Mouse (Mus musculus): Measurements from ENCODE around the gene Ivns1abp. TPM values are rescaled to one million over a fixed set of nuclear protein-coding genes. Genes with fewer than 3 reads are reported as not detected.
A peak's percentile ranks its signal among the peaks of the same experiment; 100 is the strongest.
"Not testable (repeated sequence)": the region's sequence is repeated elsewhere in the genome, so short reads cannot be mapped to it uniquely, and the experiment has no call there.

Gene Ivns1abp
- polyA plus RNA-seq (2014; fragmentation: Nextera tagmentation; extraction: Ambion mirVana), result 221 and 236 TPM in 2 replicates

GRCm38 (mm10) chr1:151344283-151345108, at the start of gene Ivns1abp:
Gene Ivns1abp, plus strand, starts transcription at chr1:151344477.
- peak within 1 kb of the TSS; percentile 83 for H3K4me2 ChIP-seq (ENCODE audit: low read depth, low read length)
- peak within 1 kb of the TSS; percentile 95 for H3K27ac ChIP-seq (replicated peaks; ENCODE audit: low read depth, low read length)
- peaks cover 3% of the 10 kb centered on the region; the same call in 1 of the 2 replicates for H3K36me3 ChIP-seq (ENCODE audit: control insufficient read depth, insufficient read depth, low read length)
- peak within 1 kb of the TSS; percentile 96 for H3K9ac ChIP-seq (ENCODE audit: low read depth, low read length)
- no peaks in the 10 kb centered on the region for H3K27me3 ChIP-seq (replicated peaks; ENCODE audit: control insufficient read depth, insufficient read depth, low read length)
- DNase-seq (ENCODE audit: low spot score) (peak; percentile 98), ATAC-seq (ENCODE audit: low read depth) (peak; percentile 95)
- peaks cover 29% of the 10 kb centered on the region for H3K4me1 ChIP-seq (ENCODE audit: control insufficient read depth, insufficient read depth, low read length)
- H3K4me3 ChIP-seq (ENCODE audit: low read depth, low read length), result peak within 1 kb of the TSS; percentile 96
- H3K9me3 ChIP-seq (ENCODE audit: control insufficient read depth, low read length), result no peaks in the 10 kb centered on the region
- WGBS, result under 1% methylated on average over 43 of the region's 104 CpGs

DNA sequence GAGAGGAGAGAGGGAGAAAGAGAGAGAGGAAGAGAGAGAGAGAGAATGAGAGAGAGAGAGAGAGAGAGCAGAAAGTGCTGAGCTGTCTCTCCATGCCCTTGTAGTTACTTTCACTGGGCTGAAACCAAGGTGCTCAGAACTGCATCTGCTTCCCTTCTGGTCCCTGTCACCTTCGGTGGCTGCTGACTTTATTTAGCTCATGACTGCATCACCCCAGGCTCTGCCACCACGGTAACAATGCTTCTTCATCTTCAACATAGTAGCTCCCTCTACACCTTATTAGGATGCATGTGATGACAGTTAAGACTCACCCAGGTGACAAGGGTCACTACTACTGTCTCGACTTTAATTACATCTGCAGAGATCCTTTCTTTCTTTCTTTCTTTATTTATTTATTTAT, 48.8 kb upstream of the Ivns1abp start:
- no peaks in the 10 kb centered on the region for H3K4me1 ChIP-seq (ENCODE audit: control insufficient read depth, insufficient read depth, low read length)
- no peak for ATAC-seq (ENCODE audit: low read depth)
- H3K9me3 ChIP-seq (ENCODE audit: control insufficient read depth, low read length), result no peaks in the 10 kb centered on the region
- H3K27me3 ChIP-seq (replicated peaks; ENCODE audit: control insufficient read depth, insufficient read depth, low read length), result no peaks in the 10 kb centered on the region
- H3K4me2 ChIP-seq (ENCODE audit: low read depth, low read length), result no peak overlapping the region
- H3K9ac ChIP-seq (ENCODE audit: low read depth, low read length), result no peak overlapping the region
- DNase-seq (ENCODE audit: low spot score), result no peak
- no peaks in the 10 kb centered on the region for H3K36me3 ChIP-seq (ENCODE audit: control insufficient read depth, insufficient read depth, low read length)
- no peak overlapping the region for H3K4me3 ChIP-seq (ENCODE audit: low read depth, low read length)
- 61% methylated on average over 3 of the region's 3 CpGs for WGBS
- H3K27ac ChIP-seq (replicated peaks; ENCODE audit: low read depth, low read length), result no peak overlapping the region

DNA sequence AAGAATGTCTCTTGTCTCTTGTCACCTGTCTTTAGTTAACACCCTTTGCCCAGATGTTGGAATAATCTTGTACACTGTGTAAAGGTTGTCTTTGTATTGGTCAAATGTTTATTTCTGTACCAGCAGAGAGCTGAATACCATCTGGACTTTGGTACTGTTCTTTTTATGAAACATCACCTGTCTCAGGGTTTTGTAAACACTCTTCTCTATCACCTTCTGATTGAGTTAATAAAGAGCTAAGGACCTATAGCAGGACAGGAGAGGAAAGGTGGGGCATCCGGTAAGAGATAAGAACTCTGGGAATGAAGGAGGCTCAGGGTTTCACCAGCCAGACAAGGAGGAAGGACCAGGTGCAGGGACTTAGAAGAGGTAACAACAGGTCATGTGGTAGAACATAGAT, 47.7 kb upstream of the Ivns1abp start:
- ATAC-seq (ENCODE audit: low read depth) (no peak), DNase-seq (ENCODE audit: low spot score) (no peak)
- 77% methylated on average over 1 of the region's 1 CpGs for WGBS
- Histone ChIP-seq H3K36me3 (ENCODE audit: control insufficient read depth, insufficient read depth, low read length) (no peaks in the 10 kb centered on the region), H3K9ac (ENCODE audit: low read depth, low read length) (no peak overlapping the region), H3K27me3 (replicated peaks; ENCODE audit: control insufficient read depth, insufficient read depth, low read length) (no peaks in the 10 kb centered on the region), H3K27ac (replicated peaks; ENCODE audit: low read depth, low read length) (no peak overlapping the region), H3K4me1 (ENCODE audit: control insufficient read depth, insufficient read depth, low read length) (no peaks in the 10 kb centered on the region), H3K4me3 (ENCODE audit: low read depth, low read length) (no peak overlapping the region), H3K4me2 (ENCODE audit: low read depth, low read length) (no peak overlapping the region), H3K9me3 (ENCODE audit: control insufficient read depth, low read length) (no peaks in the 10 kb centered on the region)

DNA sequence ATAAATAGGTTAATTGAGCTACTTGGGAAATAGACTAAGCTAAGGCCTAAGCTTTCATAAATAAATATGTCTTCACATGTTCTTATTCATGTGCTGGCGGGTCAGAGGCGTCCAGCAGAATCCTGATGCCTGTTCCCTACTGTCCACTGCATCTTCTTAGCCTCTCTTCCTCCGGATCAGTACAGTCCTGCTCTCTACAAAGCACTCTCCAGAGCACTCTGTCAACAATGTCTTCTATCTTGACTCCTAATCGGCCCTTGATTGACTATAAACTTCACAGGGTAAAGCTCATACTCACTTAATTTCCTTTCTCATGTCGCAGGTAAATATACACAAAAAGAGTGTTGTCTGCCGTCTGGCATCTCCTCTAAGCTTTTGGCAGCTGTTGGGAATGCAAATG, 47.3 kb upstream of the Ivns1abp start:
- H3K4me1 ChIP-seq (ENCODE audit: control insufficient read depth, insufficient read depth, low read length), result no peaks in the 10 kb centered on the region
- H3K4me2 ChIP-seq (ENCODE audit: low read depth, low read length), result no peak overlapping the region
- no peaks in the 10 kb centered on the region for H3K27me3 ChIP-seq (replicated peaks; ENCODE audit: control insufficient read depth, insufficient read depth, low read length)
- no peak overlapping the region for H3K4me3 ChIP-seq (ENCODE audit: low read depth, low read length)
- H3K36me3 ChIP-seq (ENCODE audit: control insufficient read depth, insufficient read depth, low read length), result no peaks in the 10 kb centered on the region
- no peaks in the 10 kb centered on the region for H3K9me3 ChIP-seq (ENCODE audit: control insufficient read depth, low read length)
- WGBS, result 84% methylated on average over 6 of the region's 6 CpGs
- no peak overlapping the region for H3K9ac ChIP-seq (ENCODE audit: low read depth, low read length)
- no peak overlapping the region for H3K27ac ChIP-seq (replicated peaks; ENCODE audit: low read depth, low read length)
- ATAC-seq (ENCODE audit: low read depth) (no peak), DNase-seq (ENCODE audit: low spot score) (no peak)

GRCm38 (mm10) chr1:151297596-151297995, 46.7 kb upstream of the Ivns1abp start:
- Histone ChIP-seq H3K4me3 (ENCODE audit: low read depth, low read length) (no peak overlapping the region), H3K27ac (replicated peaks; ENCODE audit: low read depth, low read length) (no peak overlapping the region), H3K9ac (ENCODE audit: low read depth, low read length) (no peak overlapping the region), H3K27me3 (replicated peaks; ENCODE audit: control insufficient read depth, insufficient read depth, low read length) (no peaks in the 10 kb centered on the region), H3K4me1 (ENCODE audit: control insufficient read depth, insufficient read depth, low read length) (no peaks in the 10 kb centered on the region), H3K36me3 (ENCODE audit: control insufficient read depth, insufficient read depth, low read length) (no peaks in the 10 kb centered on the region), H3K9me3 (ENCODE audit: control insufficient read depth, low read length) (no peaks in the 10 kb centered on the region), H3K4me2 (ENCODE audit: low read depth, low read length) (no peak overlapping the region)
- ATAC-seq (ENCODE audit: low read depth) (no peak), DNase-seq (ENCODE audit: low spot score) (no peak)
- WGBS, result 77% methylated on average over 2 of the region's 2 CpGs

- Histone ChIP-seq H3K27ac (replicated peaks; ENCODE audit: low read depth, low read length) (no peak overlapping the region), H3K4me2 (ENCODE audit: low read depth, low read length) (no peak overlapping the region), H3K9me3 (ENCODE audit: control insufficient read depth, low read length) (no peaks in the 10 kb centered on the region), H3K4me1 (ENCODE audit: control insufficient read depth, insufficient read depth, low read length) (no peaks in the 10 kb centered on the region), H3K9ac (ENCODE audit: low read depth, low read length) (no peak overlapping the region), H3K27me3 (replicated peaks; ENCODE audit: control insufficient read depth, insufficient read depth, low read length) (no peaks in the 10 kb centered on the region), H3K4me3 (ENCODE audit: low read depth, low read length) (no peak overlapping the region), H3K36me3 (ENCODE audit: control insufficient read depth, insufficient read depth, low read length) (no peaks in the 10 kb centered on the region)
- ATAC-seq (ENCODE audit: low read depth), result no peak
- 65% methylated on average over 6 of the region's 6 CpGs for WGBS
- no peak for DNase-seq (ENCODE audit: low spot score)
These were observed 42.8 kb upstream of the Ivns1abp start for GRCm38 (mm10) chr1:151301456-151301855.

DNA sequence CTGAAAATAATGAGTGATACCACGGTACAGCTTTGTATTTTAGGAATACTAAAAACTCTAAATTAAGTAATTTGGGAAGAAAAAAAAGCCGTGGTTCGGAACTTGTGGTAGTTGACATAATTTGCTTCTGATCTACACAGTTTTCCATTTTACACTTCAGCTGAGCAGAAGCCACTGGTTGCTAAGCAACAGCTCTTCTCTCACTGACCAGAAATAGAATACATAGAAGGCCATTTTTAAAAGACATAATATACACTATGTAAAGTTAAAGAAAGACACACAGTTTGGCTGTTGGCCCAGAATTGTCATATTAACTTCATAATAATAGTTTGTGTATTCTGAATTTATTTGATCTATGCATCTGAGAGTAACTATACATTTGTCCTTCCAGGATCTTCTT, 42.4 kb upstream of the Ivns1abp start:
- no peaks in the 10 kb centered on the region for H3K36me3 ChIP-seq (ENCODE audit: control insufficient read depth, insufficient read depth, low read length)
- no peaks in the 10 kb centered on the region for H3K27me3 ChIP-seq (replicated peaks; ENCODE audit: control insufficient read depth, insufficient read depth, low read length)
- no peak overlapping the region for H3K4me2 ChIP-seq (ENCODE audit: low read depth, low read length)
- 48% methylated on average over 3 of the region's 3 CpGs for WGBS
- DNase-seq (ENCODE audit: low spot score) (peak; percentile 51), ATAC-seq (ENCODE audit: low read depth) (no peak)
- H3K9ac ChIP-seq (ENCODE audit: low read depth, low read length), result no peak overlapping the region
- no peaks in the 10 kb centered on the region for H3K4me1 ChIP-seq (ENCODE audit: control insufficient read depth, insufficient read depth, low read length)
- no peak overlapping the region for H3K27ac ChIP-seq (replicated peaks; ENCODE audit: low read depth, low read length)
- H3K4me3 ChIP-seq (ENCODE audit: low read depth, low read length), result no peak overlapping the region
- no peaks in the 10 kb centered on the region for H3K9me3 ChIP-seq (ENCODE audit: control insufficient read depth, low read length)

DNA sequence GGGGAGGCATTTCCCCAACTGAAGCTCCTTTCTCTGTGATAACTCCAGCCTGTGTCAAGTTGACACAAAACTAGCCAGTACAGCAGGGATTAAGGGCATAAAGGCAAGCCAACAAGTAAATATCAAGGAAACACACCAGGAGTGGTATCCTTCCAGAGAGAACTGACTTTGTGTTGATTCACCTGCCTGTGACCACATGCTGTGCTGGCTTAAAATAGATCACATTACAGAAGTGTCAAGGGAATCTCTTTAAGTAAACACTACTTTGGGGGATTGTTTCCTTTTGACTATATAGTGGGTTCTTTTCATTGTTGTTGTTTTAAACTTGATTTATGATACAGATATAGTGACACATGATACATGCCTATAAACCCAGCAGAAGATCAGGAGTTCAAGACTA, 41.0 kb upstream of the Ivns1abp start:
- H3K9ac ChIP-seq (ENCODE audit: low read depth, low read length), result no peak overlapping the region
- H3K4me2 ChIP-seq (ENCODE audit: low read depth, low read length), result no peak overlapping the region
- no peaks in the 10 kb centered on the region for H3K27me3 ChIP-seq (replicated peaks; ENCODE audit: control insufficient read depth, insufficient read depth, low read length)
- H3K9me3 ChIP-seq (ENCODE audit: control insufficient read depth, low read length), result no peaks in the 10 kb centered on the region
- no peak overlapping the region for H3K27ac ChIP-seq (replicated peaks; ENCODE audit: low read depth, low read length)
- H3K4me3 ChIP-seq (ENCODE audit: low read depth, low read length), result no peak overlapping the region
- DNase-seq (ENCODE audit: low spot score) (no peak), ATAC-seq (ENCODE audit: low read depth) (no peak)
- no peaks in the 10 kb centered on the region for H3K36me3 ChIP-seq (ENCODE audit: control insufficient read depth, insufficient read depth, low read length)
- no peaks in the 10 kb centered on the region for H3K4me1 ChIP-seq (ENCODE audit: control insufficient read depth, insufficient read depth, low read length)

DNA sequence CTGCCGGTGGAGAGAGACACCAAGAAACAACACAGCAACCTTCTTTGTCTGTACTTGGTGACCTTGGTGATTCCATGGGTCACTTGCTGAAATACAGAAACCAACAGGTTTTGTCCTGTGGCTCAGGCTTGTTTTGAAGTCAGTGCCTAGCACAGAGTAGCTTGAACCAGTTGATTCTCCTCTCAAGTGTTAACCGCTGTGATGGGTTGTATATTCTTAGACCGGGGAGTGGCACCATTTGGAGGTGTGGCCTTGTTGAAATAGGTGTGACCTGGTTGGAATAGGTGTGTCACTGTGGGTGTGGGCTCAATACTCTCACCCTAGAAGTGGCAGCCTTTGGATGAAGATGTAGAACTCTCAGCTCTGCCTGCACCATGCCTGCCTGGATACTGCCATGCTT, 39.3 kb upstream of the Ivns1abp start:
- H3K36me3 ChIP-seq (ENCODE audit: control insufficient read depth, insufficient read depth, low read length); H3K4me3 ChIP-seq (ENCODE audit: low read depth, low read length); H3K4me1 ChIP-seq (ENCODE audit: control insufficient read depth, insufficient read depth, low read length); DNase-seq (ENCODE audit: low spot score); H3K27me3 ChIP-seq (replicated peaks; ENCODE audit: control insufficient read depth, insufficient read depth, low read length); H3K27ac ChIP-seq (replicated peaks; ENCODE audit: low read depth, low read length); H3K4me2 ChIP-seq (ENCODE audit: low read depth, low read length); H3K9ac ChIP-seq (ENCODE audit: low read depth, low read length); ATAC-seq (ENCODE audit: low read depth); H3K9me3 ChIP-seq (ENCODE audit: control insufficient read depth, low read length): not testable (repeated sequence)
- 78% methylated on average over 3 of the region's 3 CpGs for WGBS
